Mouse (Mus musculus) neural tube, embryonic 10.5 days (tissue): Measurements from ENCODE around the gene Ift88.
"Not testable (repeated sequence)": the region's sequence is repeated elsewhere in the genome, so short reads cannot be mapped to it uniquely, and the experiment has no call there.

ENCODE experiments used
- DNase-seq: peaks from one replicate; pipeline ENCODE4 v3.0.0-alpha.2; 2017; ENCODE audit warnings: low spot score; ENCODE audit errors: extremely low spot score

Ift88 gene

GRCm38 (mm10) chr14:57452516-57452915 lies 28.7 kb downstream of the Ift88 start:
- no peak for DNase-seq

DNA sequence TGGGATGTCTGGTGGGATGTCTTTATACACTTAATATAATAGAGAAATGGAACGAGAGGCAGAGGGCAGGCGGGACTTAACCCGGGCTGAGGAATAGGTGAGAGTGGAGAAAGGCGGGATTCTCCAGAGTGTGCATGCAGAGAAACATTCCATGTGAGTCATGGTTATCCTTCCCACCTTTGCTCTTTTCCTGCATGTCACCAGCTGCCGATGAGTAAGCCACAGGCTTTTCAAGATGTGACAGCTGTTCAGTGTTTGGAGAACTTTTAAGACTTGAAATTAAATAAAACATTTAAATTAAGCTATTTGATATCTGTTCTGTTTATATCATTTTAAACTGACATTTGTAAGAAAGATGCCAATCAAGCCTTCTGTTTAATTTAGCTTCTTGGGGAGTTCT lies 36.0 kb downstream of the Ift88 start:
- DNase-seq: no peak

GRCm38 (mm10) chr14:57460326-57460725 lies 36.5 kb downstream of the Ift88 start:
- not testable (repeated sequence) for DNase-seq

DNA sequence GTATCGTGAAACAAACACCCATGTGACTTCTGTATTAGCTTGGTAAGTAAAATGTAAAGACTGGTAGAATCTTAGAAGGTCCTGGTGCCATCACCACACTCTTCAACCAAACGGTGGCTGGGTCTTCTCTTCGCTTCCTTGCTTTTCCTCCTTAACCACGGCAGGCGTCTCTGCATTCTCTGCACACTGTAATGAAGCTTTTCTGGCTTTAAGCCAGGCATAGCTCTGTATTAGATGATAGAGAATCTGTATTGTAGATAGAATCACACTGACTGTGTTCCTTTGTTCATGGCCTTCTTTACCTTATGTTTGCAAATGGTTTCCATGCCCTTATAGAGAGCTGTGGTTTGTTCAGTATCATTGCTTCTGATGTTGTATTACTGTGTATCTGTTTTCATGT lies 39.0 kb downstream of the Ift88 start:
- no peak for DNase-seq

DNA sequence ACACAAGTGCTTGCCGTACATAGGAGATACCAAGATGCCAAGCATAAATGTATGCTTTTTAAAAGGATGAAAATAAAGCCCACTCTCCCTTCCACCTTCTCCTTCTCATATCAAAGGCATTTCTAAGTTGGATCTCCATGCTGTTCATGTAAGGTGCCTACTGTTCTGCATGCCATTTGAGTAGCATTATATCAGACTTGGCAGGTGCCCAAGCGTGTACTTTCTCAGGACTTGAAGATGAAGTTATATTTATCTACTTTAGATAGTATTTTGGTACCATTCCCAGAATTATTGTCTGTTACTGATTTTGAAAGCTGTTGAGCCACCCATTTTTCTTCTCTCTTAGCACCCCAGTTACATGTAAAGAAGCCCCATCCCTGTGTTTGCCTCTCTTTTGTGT lies 51.2 kb downstream of the Ift88 start:
- DNase-seq: no peak

- no peak for DNase-seq
Observed at GRCm38 (mm10) chr14:57482262-57482661, 58.4 kb downstream of the Ift88 start.

DNA sequence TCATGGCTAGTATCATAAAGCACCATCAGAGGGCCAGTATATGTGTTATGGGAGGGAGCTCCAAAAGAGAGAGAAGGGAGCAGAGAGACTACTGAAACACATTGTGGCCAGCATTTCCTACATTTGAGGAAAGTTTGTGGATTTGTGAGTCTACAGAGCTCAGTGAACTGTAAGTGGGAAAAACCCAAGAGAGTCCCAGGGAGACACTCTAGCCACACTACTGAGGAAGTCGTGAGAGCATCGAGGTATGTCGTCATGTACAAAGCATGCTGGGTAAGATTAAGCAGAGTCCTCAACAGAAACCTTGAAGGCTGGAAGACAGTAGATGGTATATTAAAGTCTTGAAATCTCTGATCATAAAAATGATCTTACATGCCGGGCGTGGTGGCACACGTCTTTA lies 60.3 kb downstream of the Ift88 start:
- no peak for DNase-seq

GRCm38 (mm10) chr14:57489696-57490095 lies 65.8 kb downstream of the Ift88 start:
- DNase-seq: no peak

- DNase-seq: no peak
Observed at GRCm38 (mm10) chr14:57493840-57494239, 70.0 kb downstream of the Ift88 start.

DNA sequence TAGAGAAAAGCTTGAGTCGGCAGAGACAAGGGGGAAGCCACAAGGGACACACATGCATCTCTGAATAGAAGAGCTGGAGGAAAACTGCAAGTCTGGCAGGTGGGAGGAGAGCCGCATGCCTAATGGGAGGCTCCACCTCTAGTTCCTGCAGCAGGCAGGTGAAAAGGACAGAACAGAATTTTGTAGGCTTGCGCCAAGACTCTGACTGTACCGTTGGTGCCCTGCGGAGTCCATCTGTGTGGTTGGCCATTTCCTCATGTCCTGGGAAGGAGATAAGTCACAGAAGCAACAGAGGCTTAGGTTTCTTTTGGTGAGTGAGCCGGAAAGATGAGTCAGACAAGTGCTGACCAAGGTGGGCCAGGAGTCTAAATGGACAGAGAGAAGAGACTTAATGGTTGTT lies 79.9 kb downstream of the Ift88 start:
- DNase-seq: no peak

GRCm38 (mm10) chr14:57509554-57509953 lies 85.7 kb downstream of the Ift88 start:
- no peak for DNase-seq

DNA sequence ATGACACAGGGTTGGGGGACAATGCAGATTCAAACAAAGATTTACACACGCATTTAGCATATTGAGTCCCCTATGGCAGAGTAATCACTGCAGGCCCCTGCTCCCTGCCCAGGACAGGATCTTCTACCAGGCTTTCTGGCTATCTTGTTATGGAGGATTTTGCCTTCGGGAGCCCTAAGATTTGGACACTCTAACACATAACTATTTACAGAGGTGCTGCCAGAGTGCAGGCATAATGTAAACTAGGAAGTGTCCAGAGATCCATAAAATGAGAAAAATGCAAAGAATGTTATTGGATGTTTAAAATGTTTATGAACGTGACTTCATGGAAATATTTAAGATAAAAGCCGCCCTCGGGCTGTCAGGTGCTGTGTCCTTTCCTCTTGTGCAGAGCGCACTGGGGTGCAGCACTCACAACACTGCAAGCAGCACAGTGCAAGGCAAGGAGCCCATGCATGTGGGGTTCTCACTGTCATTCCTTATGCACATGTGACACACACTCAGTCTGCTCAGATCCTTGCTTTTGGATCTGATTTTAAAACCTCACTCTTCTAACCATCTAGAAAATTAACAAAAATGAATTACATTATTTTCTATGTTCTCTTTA lies 91.4 kb downstream of the Ift88 start:
- no peak for DNase-seq

DNA sequence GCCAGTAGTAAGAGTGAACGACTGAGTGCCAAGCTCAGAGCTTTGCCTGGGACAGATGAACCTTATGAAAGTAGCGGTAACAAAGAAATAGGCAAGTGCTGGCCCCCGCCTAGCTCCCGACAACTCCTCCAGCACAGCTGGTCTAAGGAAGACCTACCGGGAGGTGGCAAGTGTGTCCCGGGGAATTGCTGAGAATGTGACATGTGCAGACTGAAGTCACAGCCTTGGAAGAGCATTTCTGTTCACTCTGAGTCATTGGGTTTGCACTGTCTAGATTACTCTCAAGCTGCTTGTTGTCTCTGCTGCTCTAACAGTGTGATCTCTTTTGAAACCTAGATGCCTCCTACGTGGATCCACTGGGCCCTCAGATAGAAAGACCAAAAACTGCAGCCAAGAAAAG lies 93.1 kb downstream of the Ift88 start:
- no peak for DNase-seq

- DNase-seq: no peak
Observed at GRCm38 (mm10) chr14:57523762-57524161, 99.9 kb downstream of the Ift88 start.

- peak; percentile 65 for DNase-seq
Observed at GRCm38 (mm10) chr14:57524671-57525387, 101.0 kb downstream of the Ift88 start, which contains the start of gene Il17d. Gene Il17d, plus strand, starts transcription at chr14:57524777.

- peak; percentile 82 for DNase-seq
Observed at GRCm38 (mm10) chr14:57525388-57526049, 101.7 kb downstream of the Ift88 start.

- no peak for DNase-seq
Observed at GRCm38 (mm10) chr14:57526050-57526623, 102.3 kb downstream of the Ift88 start.

- DNase-seq: no peak
Observed at GRCm38 (mm10) chr14:57527122-57527521, 103.3 kb downstream of the Ift88 start.

GRCm38 (mm10) chr14:57527598-57527997 lies 103.7 kb downstream of the Ift88 start:
- no peak for DNase-seq

DNA sequence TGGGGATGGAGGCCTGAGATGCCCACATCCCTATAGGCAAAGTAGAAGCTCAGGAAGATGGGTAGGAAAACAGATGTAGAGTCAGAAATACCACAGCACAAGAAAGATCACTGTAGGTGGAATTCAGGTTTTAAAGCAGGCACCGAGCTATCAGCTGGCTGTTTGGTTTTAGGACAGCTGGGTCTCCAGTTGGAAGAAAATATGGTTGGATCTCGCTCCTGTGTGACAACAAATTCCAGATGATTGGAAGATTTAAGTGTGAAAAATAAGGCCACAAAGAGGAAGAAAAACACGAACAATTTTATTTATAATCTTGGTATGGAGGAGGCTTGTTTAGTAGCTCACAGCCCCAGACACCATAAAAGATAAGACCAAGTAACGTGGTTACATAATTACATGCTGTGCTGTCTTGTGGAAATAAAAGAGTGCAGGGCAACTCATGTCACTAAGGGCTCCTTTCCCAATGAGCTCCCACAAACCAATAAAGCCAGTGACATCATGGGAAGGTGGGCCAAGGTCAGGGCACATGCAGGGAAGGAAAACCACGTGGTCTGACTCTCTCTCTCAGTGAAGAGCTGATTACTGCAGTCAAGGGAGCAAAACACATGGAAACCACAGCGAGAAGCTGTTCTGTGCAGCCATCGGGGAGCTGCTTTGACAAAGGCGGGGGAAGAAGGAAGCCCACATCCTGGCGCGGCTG lies 105.4 kb downstream of the Ift88 start:
- DNase-seq: no peak

GRCm38 (mm10) chr14:57529786-57530515 lies 106.1 kb downstream of the Ift88 start:
- DNase-seq: no peak
